Mouse (Mus musculus) neural tube, embryonic 11.5 days (tissue): ENCODE results near the gene Scarb2. TPM values are rescaled to one million over a fixed set of nuclear protein-coding genes. Genes with fewer than 3 reads are reported as not detected.

Source experiments
- ATAC-seq: fragments of 200-750 bp; cut with Nextera tagmentation; 2 replicates; pipeline ENCODE4 v1.8.0; 2017; ENCODE audit warnings: moderate number of reproducible peaks, mild to moderate bottlenecking, moderate TSS enrichment, moderate library complexity; ENCODE audit not compliant: insufficient read depth, low FRiP score, low TSS enrichment
- DNase-seq: peaks from one replicate; pipeline ENCODE4 v3.0.0-alpha.2; 2015; ENCODE audit warnings: low spot score
- H3K27ac ChIP-seq: fragments of 300-500 bp; sonication (generic); 2 replicates; pipeline ENCODE4 v1.5.1; 2014; ENCODE audit warnings: low read depth, mild to moderate bottlenecking, low read length
- H3K27me3 ChIP-seq: fragments of 300-500 bp; sonication (generic); 2 replicates; pipeline ENCODE4 v1.6.1; 2014; ENCODE audit warnings: mild to moderate bottlenecking, low read length, mixed read lengths; ENCODE audit not compliant: control insufficient read depth, insufficient read depth
- H3K36me3 ChIP-seq: fragments of 300-500 bp; sonication (generic); 2 replicates; pipeline ENCODE4 v1.6.1; 2014; ENCODE audit warnings: mild to moderate bottlenecking, low read length, moderate library complexity, mixed read lengths; ENCODE audit not compliant: control insufficient read depth, insufficient read depth
- H3K4me1 ChIP-seq: fragments of 300-500 bp; sonication (generic); 2 replicates; pipeline ENCODE4 v1.6.1; 2014; ENCODE audit warnings: low read length, mixed read lengths; ENCODE audit not compliant: control insufficient read depth, insufficient read depth
- H3K4me2 ChIP-seq: fragments of 300-500 bp; sonication (generic); 2 replicates; pipeline ENCODE4 v1.6.1; 2014; ENCODE audit warnings: low read depth, mild to moderate bottlenecking, moderate library complexity
- H3K4me3 ChIP-seq: fragments of 300-500 bp; sonication (generic); 2 replicates; pipeline ENCODE4 v1.5.1; 2014; ENCODE audit warnings: low read depth, low read length
- H3K9ac ChIP-seq: fragments of 300-500 bp; sonication (generic); 2 replicates; pipeline ENCODE4 v1.6.1; 2014; ENCODE audit warnings: mild to moderate bottlenecking, low read length
- H3K9me3 ChIP-seq: fragments of 300-500 bp; sonication (generic); 2 replicates; pipeline ENCODE4 v1.6.1; 2016; ENCODE audit warnings: low read length; ENCODE audit not compliant: control insufficient read depth
- WGBS: fragments of 180-500 bp; shearing (Covaris S2); extraction: QIAGEN DNeasy Blood & Tissue Kit; methylation state at CpG from one replicate; pipeline ENCODE4 v1.1.7; 2014; 5-methylcytosine and 5-hydroxymethylcytosine counted together
- polyA plus RNA-seq: library from polyadenylated mRNA; unstranded; fragments of >200 nt; fragmentation: Nextera tagmentation; extraction: Ambion mirVana; gene quantifications from 2 replicates; pipeline ENCODE4 v1.2.1, GENCODE M21; 2014

The Scarb2 gene
- polyA plus RNA-seq, 1 experiment from 2014 or later, result 13.2 TPM

- no peaks in the 10 kb centered on the region for H3K27me3 ChIP-seq
- ATAC-seq (no peak), DNase-seq (no peak)
- no peaks in the 10 kb centered on the region for H3K9me3 ChIP-seq
- peaks cover 5% of the 10 kb centered on the region for H3K36me3 ChIP-seq
- WGBS, result 80% methylated on average over 7 of the region's 7 CpGs
- no peak overlapping the region for H3K4me2 ChIP-seq
- H3K27ac ChIP-seq, result no peak overlapping the region
- H3K4me1 ChIP-seq, result no peaks in the 10 kb centered on the region
- no peak overlapping the region for H3K9ac ChIP-seq
- no peak overlapping the region for H3K4me3 ChIP-seq
Measured at GRCm38 (mm10) chr5:92488961-92489360, 17.7 kb downstream of the Scarb2 start.

DNA sequence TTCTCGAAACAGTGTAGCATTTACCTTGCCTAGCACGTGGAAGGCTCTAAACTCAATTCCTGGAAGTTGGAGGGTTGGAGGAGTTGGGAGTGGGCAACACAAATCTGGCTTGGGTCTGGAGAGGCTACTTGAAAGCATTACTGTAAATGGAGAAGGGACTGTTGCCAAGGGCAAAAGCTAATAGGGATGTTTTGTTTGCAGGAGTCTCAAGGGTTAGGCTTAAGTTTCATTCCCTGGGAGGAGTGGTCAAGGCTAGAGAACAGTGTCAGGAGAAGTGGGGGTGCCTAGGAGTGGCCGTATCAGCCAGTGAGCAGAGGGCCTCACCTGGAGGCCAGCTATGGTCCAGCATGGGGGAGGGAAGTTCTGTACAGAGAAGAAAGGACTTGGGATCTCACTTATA is 18.2 kb downstream of the Scarb2 start:
- Histone ChIP-seq H3K9ac (no peak overlapping the region), H3K9me3 (no peaks in the 10 kb centered on the region), H3K27ac (no peak overlapping the region), H3K27me3 (no peaks in the 10 kb centered on the region), H3K4me3 (no peak overlapping the region), H3K36me3 (peaks cover 8% of the 10 kb centered on the region), H3K4me1 (no peaks in the 10 kb centered on the region), H3K4me2 (no peak overlapping the region)
- ATAC-seq, result no peak
- no peak for DNase-seq
- 81% methylated on average over 3 of the region's 3 CpGs for WGBS

DNA sequence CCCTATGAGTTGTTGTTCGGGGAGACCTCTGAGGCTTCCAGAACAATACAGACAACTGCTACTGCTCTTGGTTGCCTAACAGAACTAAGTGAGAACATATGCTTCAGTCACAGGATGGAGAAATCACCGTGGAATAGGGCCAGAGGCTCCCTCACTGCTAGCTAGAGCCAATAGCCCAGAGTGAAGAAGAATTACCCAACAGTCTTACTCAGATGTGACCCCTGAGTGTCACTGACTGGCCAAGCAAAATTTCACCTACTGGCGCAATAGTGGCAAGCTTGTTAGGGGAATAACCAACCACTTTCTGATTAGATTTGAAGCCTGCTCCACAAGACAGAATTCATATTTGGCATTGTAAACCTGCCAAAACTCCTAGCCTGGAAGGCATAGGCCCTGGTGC is 19.9 kb downstream of the Scarb2 start:
- H3K4me1 ChIP-seq, result no peaks in the 10 kb centered on the region
- no peak for ATAC-seq
- no peak overlapping the region for H3K27ac ChIP-seq
- H3K36me3 ChIP-seq, result peaks cover 14% of the 10 kb centered on the region
- peaks cover 3% of the 10 kb centered on the region; the same call in 1 of the 2 replicates for H3K9me3 ChIP-seq
- no peak overlapping the region for H3K4me2 ChIP-seq
- no peak for DNase-seq
- 91% methylated on average over 3 of the region's 3 CpGs for WGBS
- H3K27me3 ChIP-seq, result no peaks in the 10 kb centered on the region
- no peak overlapping the region for H3K9ac ChIP-seq
- no peak overlapping the region for H3K4me3 ChIP-seq

DNA sequence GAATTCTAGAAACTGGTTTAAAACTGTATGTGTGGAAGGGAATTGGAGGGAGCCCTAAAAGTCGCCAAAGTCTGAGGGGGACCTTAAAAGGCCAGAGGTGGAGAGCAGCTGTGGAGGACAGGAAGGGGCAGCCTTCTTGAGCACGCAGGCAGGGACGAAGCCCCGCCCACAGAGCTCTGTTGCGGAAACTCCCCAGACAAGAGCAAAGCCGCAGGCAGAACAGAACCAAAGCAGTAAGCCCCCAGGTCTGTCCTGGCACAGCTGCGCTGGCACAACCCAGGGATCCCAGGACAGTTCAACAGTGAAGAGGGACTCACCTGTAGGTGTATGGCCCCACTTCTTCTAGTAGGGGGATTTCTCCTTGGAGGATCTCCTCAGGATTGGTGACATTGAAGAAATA is 21.8 kb downstream of the Scarb2 start:
- no peak overlapping the region for H3K9ac ChIP-seq
- H3K9me3 ChIP-seq, result peaks cover 3% of the 10 kb centered on the region; the same call in 1 of the 2 replicates
- H3K4me3 ChIP-seq, result no peak overlapping the region
- H3K27me3 ChIP-seq, result no peaks in the 10 kb centered on the region
- H3K4me1 ChIP-seq, result no peaks in the 10 kb centered on the region
- no peak for DNase-seq
- H3K4me2 ChIP-seq, result no peak overlapping the region
- H3K36me3 ChIP-seq, result peaks cover 14% of the 10 kb centered on the region
- H3K27ac ChIP-seq, result no peak overlapping the region
- WGBS, result 66% methylated on average over 7 of the region's 7 CpGs
- no peak for ATAC-seq

GRCm38 (mm10) chr5:92472863-92473262 is 33.8 kb downstream of the Scarb2 start:
- Histone ChIP-seq H3K27ac (no peak overlapping the region), H3K9me3 (no peaks in the 10 kb centered on the region), H3K36me3 (peaks cover 2% of the 10 kb centered on the region; the same call in 1 of the 2 replicates), H3K4me2 (no peak overlapping the region), H3K27me3 (no peaks in the 10 kb centered on the region), H3K9ac (no peak overlapping the region), H3K4me3 (no peak overlapping the region), H3K4me1 (no peaks in the 10 kb centered on the region)
- ATAC-seq (no peak), DNase-seq (no peak)
- WGBS, result 93% methylated on average over 5 of the region's 5 CpGs

GRCm38 (mm10) chr5:92471531-92471930 is 35.1 kb downstream of the Scarb2 start:
- Histone ChIP-seq H3K27me3 (no peaks in the 10 kb centered on the region), H3K4me3 (no peak overlapping the region)
- DNase-seq, result no peak

GRCm38 (mm10) chr5:92469201-92470130 is 37.2 kb downstream of the Scarb2 start:
- Histone ChIP-seq H3K4me3 (no peak overlapping the region), H3K9ac (no peak overlapping the region), H3K27ac (no peak overlapping the region), H3K4me1 (no peaks in the 10 kb centered on the region), H3K9me3 (no peaks in the 10 kb centered on the region), H3K36me3 (no peaks in the 10 kb centered on the region), H3K4me2 (no peak overlapping the region), H3K27me3 (no peaks in the 10 kb centered on the region)
- ATAC-seq, result no peak
- WGBS, result 92% methylated on average over 18 of the region's 18 CpGs
- no peak for DNase-seq

More at GRCm38 (mm10) chr5:92471531-92471930, 35.1 kb downstream of the Scarb2 start:
- 92% methylated on average over 4 of the region's 4 CpGs for WGBS
- Histone ChIP-seq H3K36me3 (peaks cover 2% of the 10 kb centered on the region; the same call in 1 of the 2 replicates), H3K9me3 (no peaks in the 10 kb centered on the region), H3K9ac (no peak overlapping the region), H3K4me1 (no peaks in the 10 kb centered on the region), H3K4me2 (no peak overlapping the region), H3K27ac (no peak overlapping the region)
- ATAC-seq, result no peak

DNA sequence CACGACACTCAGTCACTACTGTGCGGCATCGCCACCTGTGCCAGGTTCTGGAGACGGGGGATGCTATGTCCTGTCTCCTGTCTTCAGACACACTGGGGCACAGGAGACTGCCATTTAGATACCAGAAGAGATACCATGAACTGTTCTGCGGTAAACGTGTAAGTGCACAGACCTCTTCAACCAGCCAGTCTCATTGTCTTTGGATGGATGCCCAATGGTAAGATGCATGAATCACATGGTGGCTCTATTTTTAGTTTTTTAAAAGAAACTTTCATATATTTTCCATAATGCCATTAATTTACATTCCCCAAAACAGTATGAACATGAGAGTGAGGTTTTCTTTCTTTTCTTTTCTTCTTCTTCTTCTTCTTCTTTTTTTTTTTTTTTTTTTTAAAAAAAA is 38.4 kb downstream of the Scarb2 start:
- DNase-seq, result no peak
- Histone ChIP-seq H3K9me3 (no peaks in the 10 kb centered on the region), H3K4me2 (no peak overlapping the region), H3K9ac (no peak overlapping the region), H3K4me3 (no peak overlapping the region), H3K27ac (no peak overlapping the region), H3K36me3 (no peaks in the 10 kb centered on the region), H3K4me1 (no peaks in the 10 kb centered on the region), H3K27me3 (no peaks in the 10 kb centered on the region)
- no peak for ATAC-seq
- 96% methylated on average over 6 of the region's 6 CpGs for WGBS
